Mouse (Mus musculus) spleen, adult 2 months (tissue): ENCODE measurements around the gene Slc9a3.

Experiments
- CTCF ChIP-seq: fragments of 200-500 bp; IDR thresholded peaks from 2 replicates; pipeline ENCODE4 v1.5.1; 2011; ENCODE audit warnings: mild to moderate bottlenecking, inconsistent platforms; ENCODE audit not compliant: insufficient read depth, insufficient read length, insufficient replicate concordance; ENCODE audit errors: extremely low read depth
- POLR2A ChIP-seq: fragments of 200-500 bp; IDR thresholded peaks from 2 replicates; pipeline ENCODE4 v1.6.1; 2011; ENCODE audit warnings: low read depth, low read length, inconsistent platforms

DNA sequence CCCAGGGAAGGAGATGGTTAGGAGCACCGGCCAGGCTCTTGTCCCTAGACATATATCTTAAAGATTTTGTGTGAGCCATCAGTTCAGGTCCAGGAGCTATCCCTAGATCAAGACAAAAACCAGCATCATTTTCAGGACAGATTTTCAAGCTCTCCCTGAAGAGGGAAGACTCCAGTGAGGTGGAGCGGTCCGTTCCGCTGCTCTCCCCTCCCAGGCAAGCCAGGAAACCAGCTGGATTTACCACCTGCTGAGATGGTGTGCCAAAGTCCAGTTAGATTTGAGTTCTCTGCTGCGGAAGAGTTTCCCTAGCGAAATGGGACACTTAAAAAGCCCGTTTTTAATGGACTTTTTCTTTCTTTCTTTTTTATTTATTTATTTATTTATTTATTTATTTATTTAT, 6.3 kb downstream of the Slc9a3 start:
- no peak for TF ChIP-seq POLR2A
- TF ChIP-seq CTCF, result no peak
